Mouse (Mus musculus): ENCODE measurements around the gene Foxo3. TPM values are rescaled to one million over a fixed set of nuclear protein-coding genes. Genes with fewer than 3 reads are reported as not detected.

Gene Foxo3
- total RNA-seq (2021) = 10 to 100 TPM; 25.6 to 31.0 TPM
- long read RNA-seq, experiment 1, partial matches to known transcripts = 0 of 4 reads
- long read RNA-seq, experiment 1, other reads (novel, unspliced or antisense) = 4 of 4 reads
- long read RNA-seq, experiment 2, full-length matches to known transcripts = 2 of 14 reads
- long read RNA-seq, experiment 2, partial matches to known transcripts = 1 of 14 reads
- long read RNA-seq, experiment 2, other reads (novel, unspliced or antisense) = 11 of 14 reads

DNA sequence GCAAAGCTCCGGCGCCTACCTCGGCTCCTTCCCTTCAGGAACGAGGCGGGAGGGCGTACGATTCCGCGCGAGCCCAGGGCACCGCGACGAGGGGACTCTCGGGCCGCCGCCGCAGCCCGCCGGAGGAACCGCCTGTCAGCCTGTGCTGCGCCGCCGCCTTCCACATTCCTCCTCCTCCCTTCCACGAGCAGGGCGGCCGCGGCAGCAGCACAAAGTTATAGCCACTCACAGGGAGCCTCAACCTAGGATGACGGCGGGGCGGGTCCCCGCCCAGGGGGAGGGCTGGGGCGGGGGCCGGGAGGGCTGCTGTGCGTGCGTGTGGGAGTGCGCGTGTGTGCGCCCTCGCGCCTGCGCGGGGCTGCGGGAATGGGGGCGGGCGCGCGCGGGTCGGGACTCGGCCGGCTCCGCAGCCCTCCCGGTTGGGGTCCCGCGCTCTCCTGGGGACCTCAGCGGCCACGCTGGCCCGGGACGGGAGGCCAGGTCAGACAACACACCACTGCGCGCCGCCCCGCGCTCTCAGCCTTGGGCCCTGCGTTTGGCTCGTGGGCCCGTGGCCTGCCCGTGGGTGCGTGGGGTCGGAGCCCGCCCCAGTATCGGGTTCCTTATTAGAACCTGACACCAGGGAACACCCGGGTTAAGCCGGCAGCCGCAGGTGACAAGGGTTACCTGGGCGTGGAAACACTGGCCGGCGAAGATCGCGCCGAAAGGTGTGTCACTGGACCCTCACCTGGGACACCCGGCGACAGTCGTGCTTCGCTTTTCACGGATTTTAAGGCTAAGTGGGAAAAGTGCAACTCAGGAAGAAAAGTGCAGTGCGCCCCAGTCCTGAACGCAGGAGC is at the start of gene Foxo3:
TSS of gene Foxo3 (minus strand) at position 249 of the 839 bp plus-strand sequence.
- intact Hi-C loops (cut with DNase I) = loop anchor here (5.0 kb wide), 1 partner anchor 244 kb away; no protein-coding TSS in a partner anchor
- DNase-seq = peak; percentile 81 to 87

- DNase-seq = no peak
- intact Hi-C loops (cut with DNase I) = no loop called here
Observed at GRCm38 (mm10) chr10:42325305-42325704, 48.8 kb upstream of the Foxo3 start.

GRCm38 (mm10) chr10:42323978-42324377 is 47.4 kb upstream of the Foxo3 start:
- intact Hi-C loops (cut with DNase I) = no loop called here
- DNase-seq = no peak

- DNase-seq = no peak
- intact Hi-C loops (cut with DNase I) = no loop called here
Observed at GRCm38 (mm10) chr10:42313222-42313786, 36.7 kb upstream of the Foxo3 start.

DNA sequence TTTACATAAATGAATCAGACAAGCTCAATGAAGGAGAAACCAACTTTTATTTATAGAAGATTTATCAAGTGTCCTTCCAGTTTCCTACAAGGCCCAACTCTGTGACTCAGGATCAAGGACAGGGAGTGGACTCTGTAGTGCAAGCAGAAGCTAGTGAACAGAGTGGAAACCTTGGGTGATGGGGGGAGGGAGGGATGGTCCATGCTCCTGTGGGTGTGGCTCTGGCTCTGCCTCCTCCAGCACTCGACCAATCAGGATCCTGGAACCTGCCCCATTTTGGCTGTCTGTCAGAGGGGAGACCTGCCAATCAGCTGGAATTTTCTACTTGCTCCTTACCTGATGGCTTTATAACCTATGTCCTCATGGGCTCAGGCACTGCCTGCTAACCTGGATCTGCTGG is 36.0 kb upstream of the Foxo3 start:
- DNase-seq = no peak
- intact Hi-C loops (cut with DNase I) = no loop called here

- DNase-seq = no peak
- intact Hi-C loops (cut with DNase I) = loop anchor here (5.0 kb wide), 1 partner anchor 424 kb away; no protein-coding TSS in a partner anchor
Observed at GRCm38 (mm10) chr10:42308687-42308987, 32.1 kb upstream of the Foxo3 start.

GRCm38 (mm10) chr10:42307980-42308686 is 31.6 kb upstream of the Foxo3 start:
- intact Hi-C loops (cut with DNase I) = loop anchor here (5.0 kb wide), 1 partner anchor 424 kb away; no protein-coding TSS in a partner anchor
- DNase-seq = peak; percentile 54 to 63

DNA sequence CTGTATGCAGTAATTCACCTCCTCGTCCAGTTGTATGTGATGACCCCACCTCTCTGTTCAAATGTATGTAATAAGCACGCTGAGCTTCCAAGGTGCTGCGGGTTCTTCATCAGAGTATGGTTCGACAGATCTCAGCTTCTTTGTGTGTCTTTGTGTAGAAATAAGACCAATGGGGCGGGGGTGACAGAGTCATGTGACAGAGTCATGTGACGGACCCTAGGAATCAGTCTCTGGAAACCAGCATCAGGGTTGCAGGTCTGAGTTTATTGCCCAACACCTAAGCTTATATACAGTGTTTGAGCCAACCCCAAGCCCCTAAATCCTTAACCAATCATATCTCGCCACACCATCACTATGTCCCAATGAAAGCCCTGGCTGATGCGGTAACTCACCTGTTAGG is 29.9 kb upstream of the Foxo3 start:
- no peak for DNase-seq
- intact Hi-C loops (cut with DNase I) = loop anchor here (5.0 kb wide), 1 partner anchor 426 kb away; no protein-coding TSS in a partner anchor

DNA sequence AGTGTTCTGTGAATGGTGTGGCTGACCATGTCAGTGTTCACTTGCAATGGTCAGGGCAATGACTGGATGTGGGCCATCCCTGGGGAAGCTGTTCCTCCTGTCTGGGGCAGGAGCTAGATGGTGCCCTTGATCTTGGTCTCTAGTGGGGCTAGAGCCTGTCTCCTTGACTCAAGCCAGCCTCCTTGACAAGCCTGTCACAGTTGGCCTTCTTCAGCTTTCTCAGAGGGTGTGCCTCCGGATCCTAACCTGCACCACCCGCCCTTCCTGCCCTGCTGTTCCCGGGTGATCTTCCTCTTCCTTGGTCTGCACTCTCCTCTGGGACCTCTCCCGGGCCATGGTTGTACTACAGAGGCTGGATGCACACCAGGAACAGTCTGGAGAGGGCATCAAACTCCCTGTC is 24.2 kb upstream of the Foxo3 start:
- intact Hi-C loops (cut with DNase I) = no loop called here
- DNase-seq = no peak

DNA sequence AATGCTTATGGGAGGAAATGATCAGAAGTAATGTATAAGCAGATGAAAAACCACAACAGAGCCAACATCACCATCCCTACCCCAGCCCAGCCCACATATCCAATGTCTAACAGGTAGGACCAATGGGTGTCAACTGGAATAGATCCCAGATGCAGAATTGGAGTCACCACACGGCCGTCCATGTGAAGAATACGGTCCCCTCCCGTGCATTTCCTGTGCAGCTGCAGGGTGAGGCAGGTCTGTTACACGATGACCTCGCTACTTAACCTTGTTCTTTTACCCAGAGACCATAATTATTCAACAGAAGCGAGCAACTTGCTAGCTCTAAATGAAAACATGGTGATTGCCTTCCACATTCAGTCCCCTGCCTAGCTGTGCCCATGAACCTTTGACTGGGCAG is 23.4 kb upstream of the Foxo3 start:
- DNase-seq = no peak
- intact Hi-C loops (cut with DNase I) = loop anchor here (5.0 kb wide), 1 partner anchor 468 kb away; no protein-coding TSS in a partner anchor

DNA sequence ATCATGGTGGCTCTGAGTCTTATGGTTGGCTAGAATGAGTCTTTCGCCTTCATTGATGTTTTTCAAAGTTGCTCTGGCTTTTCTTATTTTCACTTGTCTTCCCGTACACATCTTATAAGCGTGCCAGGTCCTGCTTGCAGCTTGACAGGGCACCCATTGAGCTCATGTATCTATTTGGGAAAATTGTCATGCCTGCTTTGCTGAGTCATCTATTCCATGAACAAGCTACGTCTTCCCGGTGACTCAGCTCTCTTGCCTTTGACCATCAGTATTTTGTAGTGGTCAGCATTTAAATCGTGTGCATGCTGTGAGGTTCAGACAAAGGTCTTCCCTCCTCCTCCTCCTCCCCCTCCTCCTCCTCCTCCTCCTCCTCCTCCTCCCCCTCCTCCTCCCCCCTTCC is 22.9 kb upstream of the Foxo3 start:
- intact Hi-C loops (cut with DNase I) = loop anchor here (5.0 kb wide), 1 partner anchor 467 kb away; no protein-coding TSS in a partner anchor
- no peak for DNase-seq

DNA sequence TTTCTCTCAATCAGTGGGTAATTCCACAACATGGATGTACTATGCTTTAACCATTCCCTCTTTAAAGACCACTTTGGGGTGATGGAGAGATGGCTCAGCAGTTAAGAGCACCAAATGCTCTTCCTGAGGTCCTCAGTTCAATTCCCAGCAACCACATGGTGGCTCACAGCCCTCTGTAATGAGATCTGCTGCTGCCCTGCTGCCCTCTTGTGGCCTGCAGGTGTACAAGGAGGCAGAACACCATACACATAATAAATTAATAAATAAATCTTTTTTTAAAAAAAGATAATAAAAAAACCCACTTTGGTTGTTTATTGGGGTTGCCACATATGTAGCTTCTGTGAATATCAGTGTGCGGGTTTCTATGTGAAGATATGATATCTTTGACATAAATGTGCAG is 21.4 kb upstream of the Foxo3 start:
- intact Hi-C loops (cut with DNase I) = loop anchor here (5.0 kb wide), 1 partner anchor 466 kb away; no protein-coding TSS in a partner anchor
- no peak for DNase-seq

DNA sequence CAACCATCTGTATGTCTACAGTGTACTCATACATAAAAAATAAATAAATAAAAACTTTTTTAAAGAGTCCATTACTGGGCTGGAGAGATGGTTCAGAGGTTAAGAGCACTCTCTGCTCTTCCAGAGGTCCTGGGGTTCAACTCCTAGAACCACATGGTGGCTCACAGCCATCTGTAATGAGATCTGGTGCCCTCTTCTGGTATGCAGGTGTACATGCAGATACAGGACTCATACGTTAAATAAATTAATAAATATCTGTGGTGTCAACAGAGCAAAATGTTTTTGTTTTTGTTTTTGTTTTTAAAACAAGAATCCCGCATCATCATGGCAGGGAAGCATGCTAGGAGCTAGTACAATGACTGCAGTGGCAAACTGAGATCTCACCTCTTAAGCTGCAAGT is 20.6 kb upstream of the Foxo3 start:
- intact Hi-C loops (cut with DNase I) = loop anchor here (5.0 kb wide), 1 partner anchor 465 kb away; no protein-coding TSS in a partner anchor

GRCm38 (mm10) chr10:42296559-42296958 is 20.0 kb upstream of the Foxo3 start:
- intact Hi-C loops (cut with DNase I) = loop anchor here (5.0 kb wide), 1 partner anchor 464 kb away; no protein-coding TSS in a partner anchor
- DNase-seq = no peak

More for the DNA sequence above, 20.6 kb upstream of the Foxo3 start:
- no peak for DNase-seq

GRCm38 (mm10) chr10:42295028-42295427 is 18.5 kb upstream of the Foxo3 start:
- DNase-seq = no peak
- intact Hi-C loops (cut with DNase I) = loop anchor here (5.0 kb wide), 1 partner anchor 463 kb away; no protein-coding TSS in a partner anchor

GRCm38 (mm10) chr10:42294392-42294791 is 17.8 kb upstream of the Foxo3 start:
- DNase-seq = no peak
- intact Hi-C loops (cut with DNase I) = loop anchor here (5.0 kb wide), 2 partner anchors 222 to 262 kb away; no protein-coding TSS in a partner anchor

GRCm38 (mm10) chr10:42293877-42294276 is 17.3 kb upstream of the Foxo3 start:
- no peak for DNase-seq
- intact Hi-C loops (cut with DNase I) = loop anchor here (2.0 to 5.0 kb wide), 3 partner anchors 222 to 313 kb away; no protein-coding TSS in a partner anchor

DNA sequence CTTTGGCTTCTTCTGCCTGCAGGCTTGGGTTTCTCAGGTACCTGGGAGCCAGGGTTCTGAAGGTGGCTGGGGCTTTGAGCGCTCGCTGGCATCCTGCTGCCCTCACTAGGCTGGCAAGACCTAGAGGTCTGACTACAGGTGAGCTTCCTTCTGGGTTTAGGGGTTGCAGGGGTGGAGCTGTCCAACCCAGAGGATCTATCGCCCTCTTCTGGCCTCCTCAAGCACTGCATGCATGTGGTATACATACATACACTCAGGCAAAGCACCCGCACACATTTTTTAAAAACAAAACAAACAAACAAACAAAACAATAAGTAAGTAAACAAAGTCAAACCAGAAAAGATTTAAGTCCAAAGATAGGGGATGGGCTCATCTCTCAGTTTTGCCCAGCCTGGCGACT is 14.8 kb upstream of the Foxo3 start:
- intact Hi-C loops (cut with DNase I) = loop anchor here (5.0 kb wide), 2 partner anchors 219 to 259 kb away; no protein-coding TSS in a partner anchor
- DNase-seq = peak in 1 of 2 experiments; percentile 33

DNA sequence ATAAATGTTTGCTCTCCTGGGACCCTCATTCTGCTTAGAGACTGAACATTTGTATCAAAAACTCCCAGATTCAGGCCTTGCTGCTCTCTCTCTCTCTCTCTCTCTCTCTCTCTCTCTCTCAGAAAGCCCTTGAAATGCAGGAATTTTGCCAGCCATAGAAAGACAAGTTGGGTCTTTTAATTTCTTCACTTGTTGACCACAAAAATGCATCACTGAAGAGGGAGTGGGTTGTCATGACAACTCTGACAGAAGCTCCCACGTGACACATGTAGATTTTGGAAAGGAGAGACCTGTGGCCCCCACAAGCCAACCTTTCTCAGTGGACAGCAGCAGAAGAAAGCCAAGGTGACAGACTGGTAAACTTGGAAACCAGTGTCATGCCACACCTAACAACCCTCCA is 11.1 kb upstream of the Foxo3 start:
- intact Hi-C loops (cut with DNase I) = no loop called here
- no peak for DNase-seq

DNA sequence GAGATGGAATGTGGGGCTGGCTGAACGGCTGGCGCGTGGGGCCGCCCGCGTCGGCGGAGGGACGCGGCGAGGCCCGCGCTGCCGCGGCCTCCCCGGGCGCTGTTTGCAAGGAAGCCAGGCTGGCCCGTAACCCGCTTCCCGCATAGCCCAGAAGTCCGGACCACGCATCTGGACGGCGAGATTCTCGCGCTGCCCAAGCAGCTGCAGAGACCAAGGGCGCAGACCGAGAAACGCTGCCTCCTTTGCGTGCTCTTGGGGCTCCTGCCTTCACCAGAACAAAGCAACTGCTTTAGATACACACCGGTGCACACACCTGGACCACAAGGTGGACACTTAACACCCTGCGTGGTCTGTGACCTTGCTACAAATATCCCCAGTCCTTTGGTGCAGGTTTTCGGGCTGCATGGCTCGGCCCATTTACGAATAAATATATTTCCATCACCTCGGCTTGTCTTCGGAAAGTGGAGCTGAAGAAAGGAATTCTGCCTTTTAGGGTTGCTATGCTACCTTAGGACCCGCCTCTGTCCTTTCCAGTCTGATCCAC is 1.8 kb upstream of the Foxo3 start:
- DNase-seq = peak in 1 of 2 experiments; percentile 20
- intact Hi-C loops (cut with DNase I) = loop anchor here (5.0 kb wide), 1 partner anchor 246 kb away; no protein-coding TSS in a partner anchor
